Mouse (Mus musculus): ENCODE measurements around the gene Lsm4.

GRCm38 (mm10) chr8:70697366-70698250 lies 24.6 kb downstream of the Lsm4 start:
- TF ChIP-seq FLI1 (IDR thresholded peaks at IDR 0.05; ENCODE audit: low read length) (no peak), GATA1 (IDR thresholded peaks at IDR 0.05; ENCODE audit: borderline replicate concordance, low read length) (no peak)

All from megakaryocyte, embryonic 14.5 days (primary cell).